Mouse (Mus musculus) fat pad, adult 2 months (tissue): ENCODE data around the gene 4933406M09Rik.

ENCODE experiments used
- DNase-seq: peaks from one replicate; pipeline ENCODE4 v3.0.0-alpha.2; 2011; ENCODE audit warnings: low read depth, low spot score; ENCODE audit errors: extremely low read depth

4933406M09Rik gene

GRCm38 (mm10) chr1:134374124-134374523 is 11.6 kb upstream of the 4933406M09Rik start:
- DNase-seq, result no peak

- DNase-seq, result no peak
Observed at GRCm38 (mm10) chr1:134381051-134381450, 4.7 kb upstream of the 4933406M09Rik start.

GRCm38 (mm10) chr1:134381795-134382625 is 3.7 kb upstream of the 4933406M09Rik start:
- no peak for DNase-seq

- DNase-seq, result no peak
Observed at GRCm38 (mm10) chr1:134384581-134384980, 1.2 kb upstream of the 4933406M09Rik start.

- DNase-seq, result no peak
Observed at GRCm38 (mm10) chr1:134385176-134385575, 564 bp upstream of the 4933406M09Rik start.

GRCm38 (mm10) chr1:134393827-134394226 is 8.1 kb downstream of the 4933406M09Rik start:
- no peak for DNase-seq

GRCm38 (mm10) chr1:134398210-134398609 is 12.5 kb downstream of the 4933406M09Rik start:
- DNase-seq, result no peak

GRCm38 (mm10) chr1:134399735-134400134 is 14.0 kb downstream of the 4933406M09Rik start:
- DNase-seq, result no peak

- DNase-seq, result peak; percentile 49
Observed at GRCm38 (mm10) chr1:134405509-134406413, 20.0 kb downstream of the 4933406M09Rik start, which contains the start of gene Cyb5r1. Cyb5r1 (plus strand) TSS chr1:134405559.

- DNase-seq, result no peak
Observed at GRCm38 (mm10) chr1:134406414-134406771, 20.7 kb downstream of the 4933406M09Rik start.

- no peak for DNase-seq
Observed at GRCm38 (mm10) chr1:134408080-134408479, 22.3 kb downstream of the 4933406M09Rik start.

- no peak for DNase-seq
Observed at GRCm38 (mm10) chr1:134411706-134412629, 26.2 kb downstream of the 4933406M09Rik start.

GRCm38 (mm10) chr1:134414038-134414437 is 28.3 kb downstream of the 4933406M09Rik start:
- peak; percentile 58 for DNase-seq

GRCm38 (mm10) chr1:134414501-134415167 is 28.9 kb downstream of the 4933406M09Rik start:
- peak; percentile 45 for DNase-seq

- peak; percentile 54 for DNase-seq
Observed at GRCm38 (mm10) chr1:134415168-134415831, 29.6 kb downstream of the 4933406M09Rik start, which contains the start of gene Adipor1. Adipor1 (plus strand) TSS chr1:134415378.

- no peak for DNase-seq
Observed at GRCm38 (mm10) chr1:134418414-134418975, 32.8 kb downstream of the 4933406M09Rik start.

GRCm38 (mm10) chr1:134419176-134419575 is 33.4 kb downstream of the 4933406M09Rik start:
- no peak for DNase-seq

GRCm38 (mm10) chr1:134419751-134420458 is 34.2 kb downstream of the 4933406M09Rik start:
- no peak for DNase-seq
